Mouse (Mus musculus) testis, adult 2 months (tissue): ENCODE measurements around the gene Hoxd12. TPM values are rescaled to one million over a fixed set of nuclear protein-coding genes. Genes with fewer than 3 reads are reported as not detected.

Source experiments
- H3K27ac ChIP-seq: fragments of 200-500 bp; 2 replicates; pipeline ENCODE4 v1.5.1; 2012; ENCODE audit warnings: low read depth, low read length; ENCODE audit not compliant: control insufficient read depth, insufficient read depth
- H3K27me3 ChIP-seq: fragments of 200-500 bp; 2 replicates; pipeline ENCODE4 v1.6.1; 2012; ENCODE audit warnings: mild to moderate bottlenecking, low read length, moderate library complexity; ENCODE audit not compliant: control insufficient read depth, insufficient read depth
- H3K36me3 ChIP-seq: fragments of 200-500 bp; 2 replicates; pipeline ENCODE4 v1.6.1; 2012; ENCODE audit warnings: mild to moderate bottlenecking, low read length; ENCODE audit not compliant: control insufficient read depth, insufficient read depth
- H3K4me1 ChIP-seq: fragments of 200-500 bp; 2 replicates; pipeline ENCODE4 v1.6.1; 2012; ENCODE audit warnings: low read length; ENCODE audit not compliant: control insufficient read depth, insufficient read depth
- H3K4me3 ChIP-seq: fragments of 200-500 bp; 2 replicates; pipeline ENCODE4 v1.5.1; 2012; ENCODE audit warnings: low read depth, mild to moderate bottlenecking, low read length, moderate library complexity, mixed read lengths; ENCODE audit not compliant: control insufficient read depth
- CTCF ChIP-seq: fragments of 200-500 bp; IDR thresholded peaks from 2 replicates; pipeline ENCODE4 v1.5.1; 2012; ENCODE audit warnings: low read depth, mild to moderate bottlenecking, inconsistent platforms, low read length, moderate library complexity; ENCODE audit not compliant: control insufficient read depth, insufficient read depth, insufficient replicate concordance
- POLR2A ChIP-seq: fragments of 200-500 bp; IDR thresholded peaks from 2 replicates; pipeline ENCODE4 v1.6.1; 2012; ENCODE audit warnings: low read depth, mild to moderate bottlenecking, inconsistent platforms, low read length, moderate library complexity; ENCODE audit not compliant: control insufficient read depth
- polyA plus RNA-seq: library from polyadenylated mRNA; depleted of rRNA; stranded (reverse); fragments of >200 nt; gene quantifications from 2 replicates; pipeline ENCODE4 v1.2.3, GENCODE M21; 2012; rRNA removed

Hoxd12 gene
- polyA plus RNA-seq, 1 experiment, result not detected

DNA sequence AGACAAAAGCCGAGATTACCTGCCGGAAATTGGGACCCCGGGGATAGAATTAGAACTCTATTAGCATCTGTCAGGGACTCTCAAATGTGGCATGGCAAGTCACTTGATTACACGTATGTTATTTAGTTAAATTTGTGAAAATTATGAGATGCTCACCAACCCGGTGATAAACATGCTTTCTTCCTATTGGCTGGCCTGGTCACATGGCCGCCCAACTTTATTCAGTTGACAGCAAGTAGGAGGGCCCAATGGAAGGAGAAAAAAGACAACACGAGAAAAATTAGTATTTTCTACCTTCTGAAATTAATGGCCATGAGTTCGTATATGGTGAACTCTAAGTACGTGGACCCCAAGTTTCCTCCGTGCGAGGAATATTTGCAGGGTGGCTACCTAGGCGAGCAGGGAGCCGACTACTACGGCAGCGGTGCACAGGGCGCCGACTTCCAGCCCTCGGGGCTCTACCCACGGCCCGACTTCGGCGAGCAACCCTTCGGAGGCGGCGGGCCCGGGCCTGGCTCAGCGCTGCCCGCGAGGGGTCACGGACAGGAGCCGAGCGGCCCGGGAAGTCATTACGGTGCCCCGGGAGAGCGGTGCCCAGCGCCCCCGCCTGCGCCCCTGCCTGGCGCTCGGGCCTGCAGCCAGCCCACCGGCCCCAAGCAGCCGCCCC, 52.3 kb downstream of the Hoxd12 start:
- Histone ChIP-seq H3K27ac (no peak overlapping the region), H3K36me3 (no peaks in the 10 kb centered on the region), H3K27me3 (no peaks in the 10 kb centered on the region), H3K4me1 (peaks cover 9% of the 10 kb centered on the region), H3K4me3 (no peak overlapping the region)
- TF ChIP-seq POLR2A (no peak), CTCF (no peak)

Other genes starting within 250 kb of the Hoxd12 start
- gene Lnpk, start 95.6 kb upstream of the Hoxd12 start, polyA plus RNA-seq, result 49.5 and 56.1 TPM in 2 replicates
- 0.02 TPM in 2 replicates for gene Evx2, start 15.5 kb upstream of the Hoxd12 start, polyA plus RNA-seq
- 0.11 TPM in 1 of 2 replicates, not detected in the other for gene Hoxd13, start 6.7 kb upstream of the Hoxd12 start, polyA plus RNA-seq
- 0.23 TPM in 1 of 2 replicates, not detected in the other for gene Hoxd11, start 4.5 kb downstream of the Hoxd12 start, polyA plus RNA-seq
- gene Hoxd10, start 16.9 kb downstream of the Hoxd12 start, polyA plus RNA-seq, result 0.73 and 0.81 TPM in 2 replicates
- 1.8 and 2.0 TPM in 2 replicates for gene Hoxd9, start 22.7 kb downstream of the Hoxd12 start, polyA plus RNA-seq
- 23.1 and 23.6 TPM in 2 replicates for gene Hoxd8, start 29.6 kb downstream of the Hoxd12 start, polyA plus RNA-seq
- gene Hoxd3, start 36.9 kb downstream of the Hoxd12 start, polyA plus RNA-seq, result 0.48 and 1.4 TPM in 2 replicates
- 3.3 and 5.3 TPM in 2 replicates for gene Hoxd4, start 36.9 kb downstream of the Hoxd12 start, polyA plus RNA-seq
- gene Gm28230, start 51.7 kb downstream of the Hoxd12 start, polyA plus RNA-seq, result 0.46 and 1.2 TPM in 2 replicates
- not detected in 2 replicates for gene Hoxd1, start 88.0 kb downstream of the Hoxd12 start, polyA plus RNA-seq
- gene Mtx2, start 150.8 kb downstream of the Hoxd12 start, polyA plus RNA-seq, result 33.0 and 36.8 TPM in 2 replicates